Mouse (Mus musculus): ENCODE measurements around the gene Crlf1.

DNA sequence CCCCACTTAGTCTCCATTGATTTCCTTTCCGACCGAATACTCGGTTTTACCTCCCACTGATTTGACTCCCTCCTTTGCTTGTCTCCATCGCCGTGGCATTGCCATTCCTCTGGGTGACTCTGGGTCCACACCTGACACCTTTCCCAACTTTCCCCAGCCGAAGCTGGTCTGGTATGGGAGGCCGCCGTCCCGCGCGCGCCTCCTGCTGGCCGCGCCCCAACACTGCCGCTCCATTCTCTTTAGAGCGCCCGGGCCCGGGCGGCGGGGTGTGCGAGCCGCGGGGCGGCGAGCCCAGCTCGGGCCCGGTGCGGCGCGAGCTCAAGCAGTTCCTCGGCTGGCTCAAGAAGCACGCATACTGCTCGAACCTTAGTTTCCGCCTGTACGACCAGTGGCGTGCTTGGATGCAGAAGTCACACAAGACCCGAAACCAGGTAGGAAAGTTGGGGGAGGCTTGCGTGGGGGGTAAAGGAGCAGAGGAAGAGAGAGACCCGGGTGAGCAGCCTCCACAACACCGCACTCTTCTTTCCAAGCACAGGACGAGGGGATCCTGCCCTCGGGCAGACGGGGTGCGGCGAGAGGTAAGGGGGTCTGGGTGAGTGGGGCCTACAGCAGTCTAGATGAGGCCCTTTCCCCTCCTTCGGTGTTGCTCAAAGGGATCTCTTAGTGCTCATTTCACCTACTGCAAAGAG lies 10.2 kb downstream of the Crlf1 start:
- TF ChIP-seq CEBPB (IDR thresholded peaks at IDR 0.05; ENCODE audit: low read depth): no peak
- peak; percentile 94 for TF ChIP-seq CTCF (IDR thresholded peaks at IDR 0.05; ENCODE audit: control insufficient read depth, insufficient read depth, insufficient read length)
- no peak for TF ChIP-seq MYOG (IDR thresholded peaks at IDR 0.05; ENCODE audit: control insufficient read depth, extremely low read depth, insufficient read length)
- TF ChIP-seq USF1 (IDR thresholded peaks at IDR 0.05; ENCODE audit: low read depth): no peak

Data from C2C12 (cell line).